Mouse (Mus musculus) liver, embryonic 16.5 days (tissue): ENCODE measurements at regions not wholly inside any gene's neighbourhood (a gene's known extent, or its start where the extent isn't known, plus 50 kb on each side); places are given as distances from the start of the nearest gene placed in this dataset.

Source experiments
- ATAC-seq: fragments of 200-750 bp; cut with Nextera tagmentation; 2 replicates; pipeline ENCODE4 v1.8.0; 2017; ENCODE audit warnings: low read depth, mild to moderate bottlenecking, moderate number of reproducible peaks, moderate library complexity
- H3K27ac ChIP-seq: fragments of 300-500 bp; sonication (generic); 2 replicates; pipeline ENCODE4 v1.5.1; 2014; ENCODE audit warnings: mild to moderate bottlenecking, low read length
- H3K27me3 ChIP-seq: fragments of 300-500 bp; sonication (generic); 2 replicates; pipeline ENCODE4 v1.6.1; 2014; ENCODE audit warnings: low read depth, low read length, mixed read lengths; ENCODE audit not compliant: control insufficient read depth, insufficient read depth
- H3K36me3 ChIP-seq: fragments of 300-500 bp; sonication (generic); 2 replicates; pipeline ENCODE4 v1.6.1; 2014; ENCODE audit warnings: mild to moderate bottlenecking; ENCODE audit not compliant: control insufficient read depth, insufficient read depth
- H3K4me1 ChIP-seq: fragments of 300-500 bp; sonication (generic); 2 replicates; pipeline ENCODE4 v1.6.1; 2014; ENCODE audit warnings: low read depth, low read length, mixed read lengths; ENCODE audit not compliant: control insufficient read depth
- H3K4me2 ChIP-seq: fragments of 300-500 bp; sonication (generic); 2 replicates; pipeline ENCODE4 v1.6.1; 2014; ENCODE audit warnings: low read depth, low read length, mixed read lengths
- H3K4me3 ChIP-seq: fragments of 300-500 bp; sonication (generic); 2 replicates; pipeline ENCODE4 v1.5.1; 2014; ENCODE audit warnings: low read depth, mild to moderate bottlenecking, low read length
- H3K9ac ChIP-seq: fragments of 300-500 bp; sonication (generic); 2 replicates; pipeline ENCODE4 v1.6.1; 2014; ENCODE audit warnings: low read depth, low read length
- H3K9me3 ChIP-seq: fragments of 300-500 bp; sonication (generic); replicated peaks from 2 replicates; pipeline ENCODE4 v1.6.1; 2016; ENCODE audit warnings: low read length; ENCODE audit not compliant: control insufficient read depth
- WGBS: fragments of 180-500 bp; shearing (Covaris S2); extraction: QIAGEN DNeasy Blood & Tissue Kit; methylation state at CpG from one replicate; pipeline ENCODE4 v1.1.7; 2014; ENCODE audit not compliant: insufficient replicate concordance; 5-methylcytosine and 5-hydroxymethylcytosine counted together

- Histone ChIP-seq H3K9ac (no peak overlapping the region), H3K27me3 (no peaks in the 10 kb centered on the region), H3K4me3 (no peak overlapping the region), H3K4me1 (peaks cover 8% of the 10 kb centered on the region; the same call in 1 of the 2 replicates), H3K36me3 (no peaks in the 10 kb centered on the region), H3K9me3 (no peaks in the 10 kb centered on the region; the same call in 1 of the 2 replicates), H3K27ac (peak overlapping the region; percentile 90), H3K4me2 (peak overlapping the region; percentile 49)
- ATAC-seq = peak; percentile 98
- WGBS = 28% methylated on average over 1 of the region's 1 CpGs
Measured at GRCm38 (mm10) chr9:112996204-112996603, 711.9 kb downstream of the Pdcd6ip start.

- Histone ChIP-seq H3K4me3 (no peak overlapping the region), H3K4me2 (no peak overlapping the region), H3K27me3 (no peaks in the 10 kb centered on the region), H3K9ac (no peak overlapping the region), H3K27ac (no peak overlapping the region), H3K4me1 (peaks cover 8% of the 10 kb centered on the region; the same call in 1 of the 2 replicates), H3K36me3 (no peaks in the 10 kb centered on the region), H3K9me3 (no peaks in the 10 kb centered on the region; the same call in 1 of the 2 replicates)
- WGBS = 75% methylated on average over 4 of the region's 4 CpGs
- no peak for ATAC-seq
Measured at GRCm38 (mm10) chr9:112994774-112995173, 713.3 kb downstream of the Pdcd6ip start.

GRCm38 (mm10) chr9:112993627-112994026 lies 714.4 kb downstream of the Pdcd6ip start:
- ATAC-seq = no peak
- Histone ChIP-seq H3K27me3 (no peaks in the 10 kb centered on the region), H3K9ac (no peak overlapping the region), H3K27ac (no peak overlapping the region), H3K4me1 (peaks cover 8% of the 10 kb centered on the region; the same call in 1 of the 2 replicates), H3K36me3 (no peaks in the 10 kb centered on the region), H3K4me2 (no peak overlapping the region), H3K9me3 (no peaks in the 10 kb centered on the region; the same call in 1 of the 2 replicates), H3K4me3 (no peak overlapping the region)
- 31% methylated on average over 2 of the region's 2 CpGs for WGBS

GRCm38 (mm10) chr9:112992937-112993336 lies 715.1 kb downstream of the Pdcd6ip start:
- peaks cover 8% of the 10 kb centered on the region; the same call in 1 of the 2 replicates for H3K4me1 ChIP-seq
- no peak overlapping the region for H3K4me2 ChIP-seq
- H3K27ac ChIP-seq = no peak overlapping the region
- H3K4me3 ChIP-seq = no peak overlapping the region
- no peak for ATAC-seq
- no peaks in the 10 kb centered on the region for H3K36me3 ChIP-seq
- no peak overlapping the region for H3K9ac ChIP-seq
- H3K27me3 ChIP-seq = no peaks in the 10 kb centered on the region
- 39% methylated on average over 3 of the region's 3 CpGs for WGBS
- no peaks in the 10 kb centered on the region; the same call in 1 of the 2 replicates for H3K9me3 ChIP-seq

- 65% methylated on average over 6 of the region's 6 CpGs for WGBS
- Histone ChIP-seq H3K27ac (no peak overlapping the region), H3K36me3 (no peaks in the 10 kb centered on the region), H3K4me2 (no peak overlapping the region), H3K27me3 (no peaks in the 10 kb centered on the region), H3K9ac (no peak overlapping the region), H3K9me3 (no peaks in the 10 kb centered on the region), H3K4me1 (no peaks in the 10 kb centered on the region), H3K4me3 (no peak overlapping the region)
- no peak for ATAC-seq
Measured at GRCm38 (mm10) chr9:112983353-112983752, 724.7 kb downstream of the Pdcd6ip start.

- Histone ChIP-seq H3K36me3 (no peaks in the 10 kb centered on the region), H3K27ac (no peak overlapping the region), H3K4me1 (no peaks in the 10 kb centered on the region), H3K9me3 (no peaks in the 10 kb centered on the region), H3K4me2 (no peak overlapping the region), H3K4me3 (no peak overlapping the region), H3K27me3 (no peaks in the 10 kb centered on the region), H3K9ac (no peak overlapping the region)
- ATAC-seq = no peak
- WGBS = 35% methylated on average over 1 of the region's 1 CpGs
Measured at GRCm38 (mm10) chr9:112951567-112951966, 715.8 kb upstream of the Arpp21 start.

- H3K27ac ChIP-seq = no peak overlapping the region
- no peak overlapping the region for H3K4me3 ChIP-seq
- H3K9me3 ChIP-seq = no peaks in the 10 kb centered on the region
- no peaks in the 10 kb centered on the region for H3K27me3 ChIP-seq
- no peaks in the 10 kb centered on the region for H3K4me1 ChIP-seq
- ATAC-seq = peak; percentile 65
- WGBS = 36% methylated on average over 2 of the region's 2 CpGs
- no peak overlapping the region for H3K9ac ChIP-seq
- no peaks in the 10 kb centered on the region for H3K36me3 ChIP-seq
- no peak overlapping the region for H3K4me2 ChIP-seq
Measured at GRCm38 (mm10) chr9:112950056-112950455, 714.3 kb upstream of the Arpp21 start.

- no peaks in the 10 kb centered on the region for H3K9me3 ChIP-seq
- no peaks in the 10 kb centered on the region for H3K4me1 ChIP-seq
- no peak overlapping the region for H3K4me3 ChIP-seq
- H3K27ac ChIP-seq = no peak overlapping the region
- H3K9ac ChIP-seq = no peak overlapping the region
- H3K27me3 ChIP-seq = no peaks in the 10 kb centered on the region
- H3K4me2 ChIP-seq = no peak overlapping the region
- no peaks in the 10 kb centered on the region for H3K36me3 ChIP-seq
- no peak for ATAC-seq
Measured at GRCm38 (mm10) chr9:112938781-112939180, 703.0 kb upstream of the Arpp21 start.

- ATAC-seq = no peak
- WGBS = 55% methylated on average over 6 of the region's 6 CpGs
- H3K27me3 ChIP-seq = no peaks in the 10 kb centered on the region
- no peak overlapping the region for H3K4me2 ChIP-seq
- H3K4me3 ChIP-seq = no peak overlapping the region
- no peaks in the 10 kb centered on the region for H3K9me3 ChIP-seq
- H3K36me3 ChIP-seq = no peaks in the 10 kb centered on the region
- no peaks in the 10 kb centered on the region for H3K4me1 ChIP-seq
- no peak overlapping the region for H3K9ac ChIP-seq
- H3K27ac ChIP-seq = no peak overlapping the region
Measured at GRCm38 (mm10) chr9:112909311-112910101, 673.8 kb upstream of the Arpp21 start.
